Mouse (Mus musculus): ENCODE data around the gene Kdm4b.
A peak's percentile ranks its signal among the peaks of the same experiment; 100 is the strongest.

Gene Kdm4b

DNA sequence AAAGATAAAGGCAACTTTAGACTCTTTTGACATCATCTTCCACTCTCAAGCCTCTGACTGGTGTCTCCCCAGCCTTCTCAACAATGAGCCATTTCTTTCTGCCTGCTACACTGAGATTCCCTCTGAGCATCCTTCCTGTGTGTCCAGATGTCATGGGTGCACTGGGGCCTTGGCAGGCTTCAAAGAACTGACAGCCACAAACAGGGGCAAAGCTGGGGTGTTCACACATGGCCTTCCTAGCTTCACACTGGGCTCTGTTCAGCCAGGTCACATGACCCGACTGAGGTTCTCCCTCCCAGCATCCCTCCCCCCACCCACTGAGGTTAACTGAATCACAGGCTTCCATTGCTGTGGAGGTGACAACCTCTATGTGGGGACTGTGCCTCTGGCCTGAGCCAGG, 29.7 kb upstream of the Kdm4b start:
- no peak for DNase-seq (ENCODE audit: extremely low read depth, insufficient read length, low spot score)

- DNase-seq (ENCODE audit: extremely low read depth, insufficient read length, low spot score): no peak
These were observed 27.6 kb upstream of the Kdm4b start for GRCm38 (mm10) chr17:56298238-56298637.

- no peak for DNase-seq (ENCODE audit: extremely low read depth, insufficient read length, low spot score)
These were observed 25.7 kb upstream of the Kdm4b start, which contains the start of gene Arrdc5 for GRCm38 (mm10) chr17:56300186-56300585. Gene Arrdc5, minus strand, starts transcription at chr17:56300286.

DNA sequence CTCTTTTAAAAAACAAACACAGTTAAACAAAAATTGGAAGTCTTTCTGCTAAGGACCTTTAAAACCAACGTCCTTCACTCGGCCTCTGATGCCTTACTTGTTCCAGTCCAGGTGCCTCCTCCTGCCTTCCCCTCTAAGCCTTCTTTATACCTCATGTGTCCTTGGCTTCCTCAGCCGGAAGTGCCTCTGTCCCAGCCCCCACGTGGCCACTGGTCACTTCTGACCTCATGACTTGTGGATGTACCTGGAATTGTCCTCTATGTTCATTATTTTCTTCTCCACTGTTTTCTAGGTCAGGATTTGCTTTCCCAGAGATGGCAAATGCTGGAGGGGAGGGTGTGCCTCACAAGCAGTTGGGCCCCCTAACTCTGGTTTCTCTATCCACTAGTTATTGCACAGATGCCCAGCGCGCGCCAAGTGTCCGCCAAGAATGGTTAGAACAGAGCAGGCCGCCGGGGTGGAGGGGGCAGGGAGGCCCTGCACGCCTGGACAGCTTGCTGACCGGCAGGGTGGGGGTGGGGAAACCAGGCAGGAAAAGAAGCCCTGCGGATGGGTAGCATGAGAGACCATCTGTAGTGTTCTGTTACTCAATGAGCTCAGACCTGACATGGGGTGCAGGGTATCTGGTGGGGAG, 23.4 kb upstream of the Kdm4b start:
- peak; percentile 69 for DNase-seq (ENCODE audit: extremely low read depth, insufficient read length, low spot score)

DNA sequence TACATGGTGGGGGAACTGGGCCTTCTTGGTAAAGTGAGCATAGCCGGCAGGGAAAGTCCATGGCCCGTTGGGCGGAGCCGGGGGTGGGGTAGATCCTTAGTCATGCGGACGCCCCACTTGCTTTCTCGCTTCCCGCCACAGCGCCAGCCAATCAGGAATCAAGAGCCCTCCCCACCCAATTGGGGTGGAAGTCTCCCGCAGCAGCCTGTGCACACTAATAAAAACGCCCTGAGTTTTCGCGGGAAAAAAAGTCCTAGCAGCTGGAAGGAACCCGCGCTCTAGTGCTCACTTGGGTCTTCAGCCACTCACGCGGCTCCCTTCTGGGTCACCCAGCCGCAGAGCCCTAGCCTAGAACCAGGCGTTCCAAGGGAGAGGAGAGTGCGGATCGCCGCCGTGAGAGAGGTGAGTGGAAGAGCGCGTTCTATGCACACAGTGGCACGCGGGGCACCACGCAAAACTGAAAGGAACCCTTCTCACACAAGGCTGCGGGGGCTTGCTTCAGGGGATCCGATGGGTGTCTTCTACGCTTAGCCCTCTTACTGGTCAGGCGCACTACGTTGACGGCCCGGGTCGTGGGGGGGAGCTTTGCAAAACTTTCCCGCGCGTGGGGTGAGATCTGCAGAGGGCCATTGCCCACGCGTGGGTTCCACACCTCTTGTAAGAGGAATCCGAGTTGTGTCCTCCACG, 22.6 kb upstream of the Kdm4b start, which contains the start of gene Uhrf1:
Uhrf1 (plus strand) TSS at position 162 of the 687 bp plus-strand sequence.
- peak; percentile 93 for DNase-seq (ENCODE audit: extremely low read depth, insufficient read length, low spot score)

DNA sequence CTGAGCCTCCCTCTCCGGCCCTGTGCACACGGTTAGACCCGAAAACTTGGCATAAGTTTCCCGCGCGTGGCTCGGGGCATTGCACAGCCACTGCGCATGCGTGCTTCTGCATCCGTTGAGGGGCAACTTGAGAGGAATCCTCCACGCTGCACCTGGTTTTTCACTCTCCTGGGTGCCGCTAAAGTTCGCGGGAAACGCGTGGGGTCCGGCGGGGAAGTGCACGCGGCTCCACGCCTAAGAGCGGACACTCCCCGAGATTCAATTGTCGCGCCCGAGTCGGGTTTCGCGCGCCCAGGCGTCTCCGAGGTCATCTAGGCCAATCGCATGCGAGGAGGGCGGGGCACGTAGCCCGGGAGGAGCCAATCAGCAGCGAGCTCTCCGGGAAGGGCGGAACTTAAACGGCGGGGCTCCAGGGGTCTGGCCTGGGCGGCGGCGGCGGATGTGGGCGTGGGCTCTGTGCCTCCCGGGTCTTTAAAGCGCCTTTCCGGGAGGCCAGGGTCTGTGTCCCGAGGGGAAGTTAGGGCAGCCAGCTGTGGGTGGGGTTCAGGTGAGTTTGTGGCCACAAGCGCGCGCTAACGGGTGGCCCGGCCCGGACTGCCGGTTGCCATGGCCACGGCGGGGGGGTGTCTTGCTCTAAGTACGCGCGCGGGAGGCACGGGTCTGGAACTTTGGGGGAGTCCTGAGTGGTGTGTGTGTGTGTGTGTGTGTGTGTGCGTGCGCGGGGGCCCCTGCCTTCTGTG, 21.8 kb upstream of the Kdm4b start:
- peak; percentile 97 for DNase-seq (ENCODE audit: extremely low read depth, insufficient read length, low spot score)

- DNase-seq (ENCODE audit: extremely low read depth, insufficient read length, low spot score): no peak
These were observed 21.1 kb upstream of the Kdm4b start for GRCm38 (mm10) chr17:56304718-56305117.

DNA sequence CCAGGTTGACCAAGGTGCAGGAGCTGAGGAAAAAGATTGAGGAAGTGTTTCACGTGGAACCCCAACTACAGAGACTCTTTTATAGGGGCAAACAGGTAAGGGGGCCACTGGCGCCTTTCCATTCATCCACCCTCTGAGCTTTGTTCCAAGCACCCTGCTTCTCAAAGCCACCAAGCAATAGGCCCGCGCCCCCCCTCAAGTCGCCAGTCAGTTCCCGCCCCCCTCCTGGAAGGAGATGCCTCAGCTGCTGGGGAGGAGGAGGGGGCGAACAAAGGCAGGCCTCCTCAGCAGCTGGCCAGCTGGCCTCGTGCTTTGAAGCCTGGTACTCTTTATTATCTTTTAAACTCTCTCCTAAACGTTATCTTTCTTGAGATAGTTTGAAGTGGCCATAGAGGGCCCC, 20.7 kb upstream of the Kdm4b start:
- no peak for DNase-seq (ENCODE audit: extremely low read depth, insufficient read length, low spot score)

GRCm38 (mm10) chr17:56305826-56306225, 20.0 kb upstream of the Kdm4b start:
- no peak for DNase-seq (ENCODE audit: extremely low read depth, insufficient read length, low spot score)

DNA sequence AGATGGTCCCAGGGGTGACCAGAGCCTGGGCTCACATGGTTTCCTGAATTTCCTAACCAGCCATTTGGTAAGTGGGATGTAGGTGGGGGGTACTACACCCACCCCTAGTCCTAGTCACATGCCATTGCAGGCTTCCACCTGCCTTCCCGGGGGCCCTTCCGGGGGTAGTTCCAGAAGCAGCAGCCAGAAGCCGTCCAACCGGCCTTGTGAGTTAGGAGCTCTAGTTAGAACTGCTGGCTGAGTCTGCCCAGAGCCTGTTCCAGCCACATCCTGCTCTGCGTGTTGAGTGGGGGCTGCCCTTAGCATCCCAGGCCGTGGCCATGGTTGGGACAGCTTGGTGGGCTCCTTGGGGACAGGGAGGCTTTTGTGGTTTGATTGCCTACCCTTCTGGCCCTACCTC, 17.8 kb upstream of the Kdm4b start:
- DNase-seq (ENCODE audit: extremely low read depth, insufficient read length, low spot score): no peak

- DNase-seq (ENCODE audit: extremely low read depth, insufficient read length, low spot score): no peak
These were observed 16.5 kb upstream of the Kdm4b start for GRCm38 (mm10) chr17:56309191-56309945.

GRCm38 (mm10) chr17:56324419-56324818, 1.4 kb upstream of the Kdm4b start:
- no peak for DNase-seq (ENCODE audit: extremely low read depth, insufficient read length, low spot score)

- DNase-seq (ENCODE audit: extremely low read depth, insufficient read length, low spot score): no peak
These were observed 588 bp downstream of the Kdm4b start for GRCm38 (mm10) chr17:56326153-56327147.

- no peak for DNase-seq (ENCODE audit: extremely low read depth, insufficient read length, low spot score)
These were observed 3.4 kb downstream of the Kdm4b start for GRCm38 (mm10) chr17:56329267-56329666.

GRCm38 (mm10) chr17:56330345-56330744, 4.5 kb downstream of the Kdm4b start:
- no peak for DNase-seq (ENCODE audit: extremely low read depth, insufficient read length, low spot score)

GRCm38 (mm10) chr17:56331256-56331655, 5.4 kb downstream of the Kdm4b start:
- DNase-seq (ENCODE audit: extremely low read depth, insufficient read length, low spot score): peak; percentile 57

GRCm38 (mm10) chr17:56332987-56333386, 7.1 kb downstream of the Kdm4b start:
- DNase-seq (ENCODE audit: extremely low read depth, insufficient read length, low spot score): no peak

DNA sequence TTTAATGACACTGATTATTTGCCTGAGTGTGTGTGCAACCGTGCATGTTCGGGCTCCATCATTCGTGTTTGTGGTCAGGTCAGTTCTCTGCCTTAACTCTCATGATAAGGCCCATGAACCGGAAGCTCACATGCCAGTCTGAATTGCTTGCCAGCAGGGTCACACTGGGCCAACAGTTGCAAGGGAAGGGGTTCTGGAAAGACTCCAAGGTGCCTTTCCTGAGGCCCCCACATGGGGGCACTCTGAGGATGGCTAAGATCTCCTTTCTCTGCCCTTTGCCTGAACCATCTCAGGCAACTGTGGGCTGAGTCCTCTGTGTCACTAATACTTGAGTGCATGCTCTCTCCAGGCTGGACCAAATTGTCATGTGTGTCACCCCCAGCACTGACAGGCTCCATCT, 11.3 kb downstream of the Kdm4b start:
- DNase-seq (ENCODE audit: extremely low read depth, insufficient read length, low spot score): no peak

- DNase-seq (ENCODE audit: extremely low read depth, insufficient read length, low spot score): no peak
These were observed 11.9 kb downstream of the Kdm4b start for GRCm38 (mm10) chr17:56337791-56338190.

GRCm38 (mm10) chr17:56338909-56339308, 13.0 kb downstream of the Kdm4b start:
- no peak for DNase-seq (ENCODE audit: extremely low read depth, insufficient read length, low spot score)
